Mouse (Mus musculus) granulocyte monocyte progenitor cell, adult 5-6 weeks (primary cell): ENCODE measurements around the gene Klhl12. TPM values are rescaled to one million over a fixed set of nuclear protein-coding genes. Genes with fewer than 3 reads are reported as not detected.
"Not testable (repeated sequence)": the region's sequence is repeated elsewhere in the genome, so short reads cannot be mapped to it uniquely, and the experiment has no call there.

Experiments used
- ATAC-seq: replicated peaks from 2 replicates; pipeline ENCODE4 v1.8.0; 2016; ENCODE audit warnings: mild to moderate bottlenecking, moderate TSS enrichment, inconsistent platforms; ENCODE audit not compliant: poor library complexity, severe bottlenecking
- total RNA-seq, 2 experiments: library from RNA; stranded (forward) in 1 of 2; stranded (reverse) in 1 of 2; fragments of 200-712, 200-1000 nt in 1 of 2; fragments of >200 nt in 1 of 2; fragmentation: Nextera tagmentation in 1 of 2; gene quantifications; 2 replicates each; pipeline ENCODE4 v1.2.3; 2014 to 2017

Klhl12 gene
- total RNA-seq, 2 experiments from 2014 or later = 7.8 to 8.7 TPM

DNA sequence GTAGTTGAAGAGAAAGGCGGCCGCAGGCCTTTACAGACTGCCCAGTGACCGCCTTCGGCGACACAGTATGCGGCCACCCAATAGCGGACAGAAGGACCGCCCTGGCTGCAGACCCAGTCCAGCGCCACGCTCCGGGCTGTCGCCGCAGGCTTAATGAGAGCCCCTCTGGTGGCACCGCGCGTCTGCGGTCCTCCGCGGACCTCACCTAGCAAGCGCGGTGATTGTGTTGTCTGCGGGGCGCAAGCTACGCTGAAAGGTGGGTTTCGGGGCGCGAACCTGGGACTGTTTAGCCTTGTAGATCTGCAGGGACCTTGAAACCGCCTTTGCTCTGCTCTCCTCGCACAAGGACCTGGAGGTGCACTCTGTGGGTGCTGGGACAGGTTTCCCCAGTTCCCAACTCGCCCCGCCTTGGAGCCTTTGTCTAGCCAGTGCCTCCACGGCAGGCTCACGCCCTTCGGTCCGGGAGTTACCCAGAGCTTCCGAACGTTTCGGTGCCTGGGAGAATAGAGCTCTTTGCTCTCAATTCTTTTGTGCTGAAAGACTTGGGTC, 58.1 kb downstream of the Klhl12 start:
- peak; percentile 59 for ATAC-seq

DNA sequence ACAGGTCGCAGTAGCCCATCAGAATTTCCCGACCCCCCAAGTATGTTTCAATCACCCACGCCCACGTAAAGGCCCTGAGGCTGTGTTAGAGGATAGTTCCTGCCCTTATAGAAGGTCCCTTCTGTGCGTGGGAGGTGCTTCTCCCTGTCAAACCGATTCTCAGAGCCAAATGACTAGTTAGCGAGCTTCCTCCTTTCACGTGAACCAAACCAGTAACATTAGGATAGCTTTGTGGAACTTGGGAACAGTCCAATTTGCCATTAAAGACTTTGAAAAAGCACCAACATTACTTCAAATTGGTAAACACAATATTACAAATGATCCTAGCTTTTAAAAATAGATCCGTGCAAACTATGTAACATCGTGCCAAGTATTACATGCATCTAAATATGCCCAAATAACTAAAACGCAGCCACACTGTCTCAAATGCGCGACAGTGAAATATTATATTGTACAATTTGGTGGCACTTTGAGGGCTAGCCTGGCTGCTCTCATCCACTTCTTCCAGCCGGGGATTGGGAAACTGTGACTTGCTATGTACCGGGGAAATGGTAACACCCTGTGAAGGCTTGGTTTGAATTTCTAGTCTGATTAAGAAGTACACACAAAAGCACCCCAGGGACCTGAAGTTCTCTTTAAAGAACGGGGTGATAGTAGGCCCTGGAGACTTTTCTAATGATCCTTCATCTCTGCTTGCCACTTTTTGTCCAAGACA, 58.7 kb downstream of the Klhl12 start:
- peak; percentile 22; the same call in 1 of the 2 replicates for ATAC-seq

DNA sequence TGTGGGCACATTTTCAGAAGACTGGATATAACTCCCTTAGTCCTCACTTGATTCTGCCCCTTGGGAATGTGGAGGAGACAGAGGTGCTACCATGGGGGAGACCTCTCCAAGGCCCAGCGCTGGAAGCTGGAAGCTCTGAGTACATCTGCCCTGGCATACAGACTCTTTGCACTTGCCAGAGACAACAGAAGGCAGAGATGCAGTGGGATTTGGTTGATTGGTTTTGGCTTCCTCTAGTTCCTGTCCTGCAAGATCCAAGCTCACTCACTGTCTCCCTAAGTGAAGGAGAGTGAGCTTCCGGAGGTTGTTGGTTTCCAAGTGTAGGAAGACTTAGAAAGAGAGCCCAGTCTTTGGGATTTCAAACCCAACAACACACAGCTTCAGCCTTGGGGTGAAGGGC, 60.6 kb downstream of the Klhl12 start:
- no peak for ATAC-seq

DNA sequence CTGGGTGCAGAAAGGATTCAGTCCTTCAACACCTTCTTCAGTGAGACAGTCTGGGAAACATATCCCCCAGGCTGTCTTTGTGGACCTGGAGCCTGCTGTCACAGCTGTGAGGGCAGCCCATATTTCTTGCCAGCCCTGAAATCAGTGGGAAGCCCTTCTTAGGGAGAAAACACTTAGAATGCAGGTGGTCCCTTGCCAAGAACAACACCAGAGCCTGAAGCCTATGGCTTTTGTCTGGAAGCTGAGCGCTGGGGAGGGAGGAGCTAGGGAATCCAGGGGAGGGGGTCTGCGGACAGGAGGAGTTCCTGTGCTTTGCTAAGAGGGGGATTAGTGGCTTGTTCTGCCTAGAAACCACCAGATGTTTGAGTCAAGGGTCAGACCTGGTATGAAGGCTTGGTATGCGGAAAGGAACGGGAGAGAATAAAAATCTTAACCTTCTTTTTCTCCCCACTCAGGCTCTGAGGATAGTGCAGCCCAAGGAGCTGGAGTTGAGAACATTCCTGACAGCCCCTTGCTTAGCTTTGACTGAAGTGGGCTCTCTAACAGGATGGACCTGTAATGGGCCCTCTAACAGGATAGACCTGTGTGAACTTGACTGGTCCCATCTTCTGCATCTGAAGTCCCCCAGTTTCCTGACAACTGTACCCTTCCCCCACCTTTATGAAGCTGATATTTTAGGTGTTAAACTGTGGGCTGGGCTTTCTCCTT, 61.3 kb downstream of the Klhl12 start:
- ATAC-seq = no peak

DNA sequence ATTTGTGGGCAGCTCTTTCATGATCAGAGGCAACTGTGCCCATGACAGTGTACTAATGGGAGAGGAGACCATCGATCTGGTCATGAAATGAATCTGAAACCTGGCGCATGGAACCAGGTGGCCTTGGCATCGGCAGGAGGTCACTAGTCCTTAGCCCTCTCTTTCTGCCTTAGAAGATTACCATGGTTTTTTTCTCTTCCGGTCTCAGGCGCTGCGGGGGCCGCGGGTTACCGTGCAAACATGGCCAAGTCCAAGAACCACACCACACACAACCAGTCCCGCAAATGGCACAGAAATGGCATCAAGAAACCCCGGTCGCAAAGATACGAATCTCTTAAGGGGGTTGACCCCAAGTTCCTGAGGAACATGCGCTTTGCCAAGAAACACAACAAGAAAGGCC, 62.5 kb downstream of the Klhl12 start:
- not testable (repeated sequence) for ATAC-seq

DNA sequence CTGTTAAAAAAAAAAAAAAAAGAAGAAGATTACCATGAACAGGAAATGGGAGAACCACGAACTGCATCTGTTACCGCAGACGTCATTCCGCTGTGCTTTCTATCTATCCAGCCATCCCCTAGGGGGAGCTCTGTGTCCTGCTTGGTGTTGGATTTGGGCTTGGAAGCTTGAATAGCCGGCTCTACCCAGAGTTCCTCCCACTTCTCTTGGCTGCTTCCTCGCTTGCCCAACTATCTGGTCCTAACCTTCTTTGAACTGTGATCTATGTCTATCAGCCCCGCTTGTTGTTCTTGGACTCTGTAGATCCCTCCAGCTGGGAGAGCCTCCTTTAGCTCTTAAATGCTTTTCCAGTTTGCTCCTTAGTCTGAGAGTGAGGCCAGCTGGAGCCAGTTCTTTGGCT, 63.3 kb downstream of the Klhl12 start:
- ATAC-seq = peak; percentile 99

DNA sequence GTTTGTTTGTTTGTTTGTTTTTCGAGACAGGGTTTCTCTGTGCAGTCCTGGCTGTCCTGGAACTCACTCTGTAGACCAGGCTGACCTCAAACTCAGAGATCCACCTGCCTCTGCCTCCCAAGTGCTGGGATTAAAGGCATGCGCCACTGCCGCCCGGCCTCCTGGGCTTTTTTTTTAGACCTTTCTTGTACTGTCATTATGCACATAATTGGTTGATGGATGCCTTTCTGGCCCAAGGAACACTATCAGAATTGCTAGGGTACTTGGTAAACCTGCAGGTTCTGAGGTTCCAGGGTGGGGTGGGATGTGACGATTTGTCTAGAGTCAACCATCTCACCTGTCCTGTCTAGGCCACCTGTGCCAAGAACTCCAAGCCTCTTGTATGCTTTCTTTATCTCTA, 63.9 kb downstream of the Klhl12 start:
- not testable (repeated sequence) for ATAC-seq

DNA sequence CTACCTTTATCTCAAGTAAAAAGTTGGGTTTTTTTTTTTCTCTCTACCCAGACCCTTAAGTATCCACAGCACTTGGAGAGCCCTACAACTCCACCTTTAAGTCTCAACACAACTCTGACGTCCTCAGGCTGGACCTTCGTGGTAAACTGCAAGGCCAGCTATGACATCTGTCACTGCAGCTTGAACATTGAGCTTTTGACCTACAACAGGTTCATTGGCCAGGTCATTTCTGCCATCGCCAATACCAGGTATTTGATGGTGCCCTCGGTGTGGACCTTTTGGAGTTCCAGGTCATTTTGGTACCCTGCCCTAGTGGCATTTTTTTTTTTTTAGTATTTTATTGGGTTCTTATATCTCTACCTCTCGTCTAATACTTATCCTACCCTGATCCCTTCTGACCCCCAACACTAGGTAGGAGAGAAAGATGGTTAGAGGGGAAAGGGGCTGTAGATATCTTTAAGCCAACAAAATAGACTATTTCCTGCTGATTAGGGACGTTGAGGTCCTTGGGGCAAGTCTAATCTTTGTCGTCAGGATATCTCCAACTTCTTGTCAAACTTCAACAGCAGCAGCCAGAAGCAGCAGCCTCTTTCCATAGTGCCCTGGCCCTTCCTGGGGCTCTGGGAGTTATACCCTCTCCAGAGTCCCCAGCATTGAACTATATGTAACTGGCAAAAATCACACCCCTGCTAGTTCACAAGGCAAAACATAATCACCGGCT, 64.8 kb downstream of the Klhl12 start:
- ATAC-seq = no peak

DNA sequence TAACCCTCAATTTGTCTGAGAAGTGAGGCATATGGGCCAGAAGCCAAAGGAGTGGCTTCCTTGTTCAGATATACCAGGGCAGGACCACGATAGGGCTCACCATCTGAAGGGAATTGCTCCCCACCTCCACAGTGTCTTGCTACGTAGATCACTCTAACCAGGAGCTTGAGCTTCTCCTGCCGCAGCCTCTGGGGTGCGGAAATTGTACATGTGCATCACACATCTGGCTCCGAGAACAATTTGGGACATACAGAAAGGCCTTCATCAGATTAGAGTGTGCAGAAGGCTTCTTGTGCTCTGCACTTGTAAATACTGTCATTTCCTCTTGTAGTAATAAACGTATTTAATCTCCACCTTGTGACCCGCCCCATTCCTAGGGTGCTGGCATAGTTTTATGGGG, 65.8 kb downstream of the Klhl12 start:
- no peak for ATAC-seq

DNA sequence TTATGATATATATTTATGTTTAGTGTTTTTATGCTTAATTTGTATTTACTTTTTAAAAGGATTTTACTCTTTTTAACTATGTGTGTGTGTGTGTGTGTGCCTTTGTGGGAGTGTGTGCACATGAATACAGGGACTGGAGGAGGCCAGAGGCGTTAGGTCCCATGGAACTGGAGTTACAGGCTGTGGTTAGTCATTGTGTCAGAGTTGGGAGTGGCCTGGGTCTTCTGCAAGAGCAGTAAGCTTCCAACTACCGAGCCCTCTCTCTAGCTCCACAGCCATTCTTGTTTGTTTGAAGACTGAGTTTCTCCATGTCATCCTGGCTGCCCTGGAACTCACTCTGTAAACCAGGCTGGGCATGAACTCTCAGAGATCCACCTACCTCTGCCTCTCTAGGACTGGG, 67.0 kb downstream of the Klhl12 start:
- peak; percentile 80 for ATAC-seq

DNA sequence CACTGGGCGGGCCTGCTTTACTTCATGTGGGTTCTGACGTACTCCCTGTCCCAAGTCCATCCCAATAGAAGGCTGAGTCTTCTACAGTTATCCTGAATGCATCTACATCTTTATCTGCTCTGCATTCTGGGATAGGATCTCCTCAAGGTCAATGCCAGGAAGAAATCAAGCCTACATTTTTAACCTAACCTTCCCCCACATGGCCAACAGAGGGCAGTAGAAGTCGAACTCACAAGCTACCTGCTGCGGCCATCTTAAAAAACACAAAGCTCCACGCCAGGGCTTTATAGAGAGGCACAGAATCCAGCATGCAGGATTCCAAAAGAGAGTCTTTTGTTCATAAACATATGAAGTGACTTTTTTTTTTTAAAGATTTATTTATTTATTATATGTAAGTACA, 69.1 kb downstream of the Klhl12 start:
- peak; percentile 54 for ATAC-seq

DNA sequence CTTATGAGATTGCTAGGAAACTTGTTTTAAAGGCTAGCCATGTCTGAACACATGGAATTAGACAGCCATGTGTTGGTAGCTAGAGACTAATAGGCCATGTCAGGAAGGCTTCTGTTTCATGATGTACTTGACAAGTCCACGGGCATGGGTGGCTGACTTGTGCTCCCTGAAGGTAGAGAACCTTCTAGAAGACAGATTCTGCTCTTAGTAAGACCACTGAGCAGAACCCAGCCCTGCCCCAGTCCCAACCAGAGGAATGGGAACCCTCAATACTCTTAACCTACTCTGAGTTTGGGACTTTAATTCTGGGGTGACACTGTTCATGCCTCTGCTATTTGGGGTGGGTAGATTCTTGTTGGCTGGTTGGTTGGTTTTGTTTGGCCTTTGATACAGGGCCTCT, 69.7 kb downstream of the Klhl12 start:
- ATAC-seq = no peak

DNA sequence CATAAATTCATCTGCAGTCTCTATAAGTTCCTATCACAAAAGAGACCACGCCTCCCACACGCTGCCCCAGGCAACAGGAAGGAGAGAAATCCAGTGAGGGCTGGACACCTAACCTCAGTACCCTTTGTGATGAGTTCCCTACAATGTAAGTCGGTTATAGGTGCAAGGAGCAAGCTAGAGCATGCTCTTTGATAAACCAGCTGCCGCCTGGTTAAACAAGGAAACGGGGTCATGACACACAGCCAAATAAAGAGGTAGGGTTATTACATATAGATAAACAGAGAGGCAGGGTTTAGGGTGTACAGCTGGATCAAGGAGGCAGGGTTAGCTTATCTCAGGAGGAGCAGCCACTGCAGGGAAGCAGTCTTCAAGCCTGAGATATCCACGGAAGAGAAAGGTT, 71.4 kb downstream of the Klhl12 start:
- no peak for ATAC-seq

DNA sequence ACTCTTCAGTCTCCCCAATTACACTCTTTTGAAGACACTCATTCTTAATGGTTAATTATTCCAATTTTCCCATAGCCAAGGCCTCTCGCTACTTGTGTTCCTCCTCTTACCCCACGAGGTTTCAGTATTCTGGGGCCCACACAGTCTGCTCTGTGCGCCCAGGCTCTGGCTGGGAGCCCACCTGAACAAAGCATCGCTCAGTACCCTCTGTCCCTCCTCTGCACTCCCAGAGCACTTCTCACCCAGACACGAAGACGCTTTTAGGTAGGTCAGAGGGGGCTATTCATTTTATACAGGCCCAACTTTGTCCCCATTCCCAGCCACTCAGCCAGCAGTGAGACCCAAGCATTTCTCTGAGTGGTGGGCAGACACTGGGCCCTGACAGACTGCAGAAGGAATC, 75.3 kb downstream of the Klhl12 start:
- no peak for ATAC-seq

DNA sequence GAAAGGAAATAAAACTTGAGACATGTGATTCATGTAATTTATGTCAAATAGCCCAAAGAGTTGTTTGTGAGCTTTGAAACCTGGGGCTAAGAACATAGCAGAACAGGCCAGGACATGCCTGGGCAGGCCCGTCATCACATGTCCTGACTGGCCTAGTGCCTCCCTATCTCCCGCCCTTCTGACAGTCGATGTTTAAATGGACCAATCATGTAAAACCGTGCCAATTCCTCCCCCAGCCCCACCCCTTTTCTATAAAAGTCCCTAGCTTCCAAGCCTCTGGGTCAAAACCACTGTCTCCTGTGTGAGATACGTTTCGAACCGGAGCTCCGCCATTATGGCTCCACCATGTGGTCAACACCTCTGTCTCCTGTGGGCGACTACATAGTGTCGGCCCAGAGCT, 78.4 kb downstream of the Klhl12 start:
- ATAC-seq = not testable (repeated sequence)

DNA sequence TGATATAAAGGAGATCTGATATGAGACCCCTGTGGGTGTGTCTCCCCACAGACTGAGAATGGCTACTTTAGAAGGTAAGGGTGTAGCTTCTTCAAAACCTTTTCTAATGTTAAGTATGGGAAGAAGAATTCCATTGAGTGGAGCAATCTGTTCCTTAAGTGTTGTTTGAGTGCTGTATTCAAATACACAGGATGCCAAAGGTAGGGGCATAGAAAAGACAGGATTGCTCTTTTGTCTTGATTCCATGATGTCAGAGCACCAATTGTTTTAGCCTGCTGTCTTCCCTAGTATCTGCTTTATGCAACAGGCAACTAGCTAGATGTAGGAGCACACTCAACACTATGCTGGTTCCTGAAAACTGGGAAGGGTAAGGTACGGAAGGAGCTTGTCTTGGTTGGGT, 79.7 kb downstream of the Klhl12 start:
- ATAC-seq = no peak

DNA sequence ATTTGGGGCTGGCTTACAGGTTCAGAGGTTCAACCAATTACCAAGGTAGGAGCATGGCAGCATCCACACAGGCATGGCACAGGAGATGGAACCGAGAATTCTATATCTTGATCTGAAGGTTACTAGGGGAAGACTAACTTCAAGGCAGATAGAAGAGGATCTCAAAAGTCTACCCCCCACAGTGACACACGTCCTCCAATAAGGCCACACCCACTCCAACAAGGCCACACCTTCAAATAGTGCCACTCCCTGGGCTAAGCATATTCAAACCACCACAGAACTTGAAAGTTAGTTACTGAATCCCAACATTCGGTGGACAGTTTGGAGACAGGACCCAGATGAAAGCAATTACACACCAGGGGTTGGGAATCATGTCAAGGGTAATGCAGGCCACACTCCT, 80.2 kb downstream of the Klhl12 start:
- no peak for ATAC-seq

DNA sequence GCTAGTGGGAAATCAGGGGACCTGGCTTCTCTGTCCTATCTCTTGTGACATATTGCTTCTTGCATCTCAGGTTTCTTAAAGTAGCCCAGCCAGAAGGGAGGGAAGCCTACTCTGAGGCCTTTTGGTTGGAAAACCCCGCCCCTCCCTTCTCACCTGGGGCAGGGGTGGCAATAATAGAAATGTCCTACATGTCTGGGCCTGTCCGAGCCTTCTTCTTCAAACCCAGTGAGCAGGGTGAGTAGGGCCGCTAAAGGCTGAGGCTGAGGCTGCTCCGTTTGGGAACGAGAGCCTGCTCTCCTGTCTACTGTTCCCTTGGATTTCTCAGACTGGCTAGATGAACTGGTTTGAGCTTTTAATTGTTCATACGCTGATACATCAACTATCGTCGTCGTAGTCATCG, 85.3 kb downstream of the Klhl12 start:
- no peak for ATAC-seq
